Mouse (Mus musculus) forebrain, embryonic 10.5 days (tissue): ENCODE results near the gene Actr10. TPM values are rescaled to one million over a fixed set of nuclear protein-coding genes. Genes with fewer than 3 reads are reported as not detected.
A peak's percentile ranks its signal among the peaks of the same experiment; 100 is the strongest.

Experiments used
- DNase-seq: peaks from one replicate; pipeline ENCODE4 v3.0.0-alpha.2; 2017; ENCODE audit warnings: low spot score; ENCODE audit errors: extremely low spot score
- H3K27ac ChIP-seq: fragments of 300-500 bp; sonication (generic); 2 replicates; pipeline ENCODE4 v1.5.1; 2016; ENCODE audit warnings: mild to moderate bottlenecking
- H3K27me3 ChIP-seq: fragments of 300-500 bp; sonication (generic); 2 replicates; pipeline ENCODE4 v1.6.1; 2016; ENCODE audit warnings: mild to moderate bottlenecking; ENCODE audit not compliant: poor library complexity, severe bottlenecking
- H3K36me3 ChIP-seq: fragments of 300-500 bp; sonication (generic); replicated peaks from 2 replicates; pipeline ENCODE4 v1.6.1; 2016; ENCODE audit warnings: mild to moderate bottlenecking, moderate library complexity
- H3K4me1 ChIP-seq: fragments of 300-500 bp; sonication (generic); 2 replicates; pipeline ENCODE4 v1.6.1; 2016
- H3K4me3 ChIP-seq: fragments of 300-500 bp; sonication (generic); 2 replicates; pipeline ENCODE4 v1.5.1; 2016; ENCODE audit warnings: mild to moderate bottlenecking, moderate library complexity
- H3K9me3 ChIP-seq: fragments of 300-500 bp; sonication (generic); 2 replicates; pipeline ENCODE4 v1.6.1; 2016; ENCODE audit warnings: mild to moderate bottlenecking, moderate library complexity
- WGBS: fragments of 180-500 bp; shearing (Covaris S2); methylation state at CpG from one replicate; pipeline ENCODE4 v1.1.7; 2016; 5-methylcytosine and 5-hydroxymethylcytosine counted together
- polyA plus RNA-seq: library from polyadenylated mRNA; unstranded; fragments of >200 nt; fragmentation: Nextera tagmentation; extraction: Ambion mirVana; gene quantifications from 2 replicates; pipeline ENCODE4 v1.2.1, GENCODE M21; 2016

The Actr10 gene
- polyA plus RNA-seq, 1 experiment from 2014 or later = 217 TPM

DNA sequence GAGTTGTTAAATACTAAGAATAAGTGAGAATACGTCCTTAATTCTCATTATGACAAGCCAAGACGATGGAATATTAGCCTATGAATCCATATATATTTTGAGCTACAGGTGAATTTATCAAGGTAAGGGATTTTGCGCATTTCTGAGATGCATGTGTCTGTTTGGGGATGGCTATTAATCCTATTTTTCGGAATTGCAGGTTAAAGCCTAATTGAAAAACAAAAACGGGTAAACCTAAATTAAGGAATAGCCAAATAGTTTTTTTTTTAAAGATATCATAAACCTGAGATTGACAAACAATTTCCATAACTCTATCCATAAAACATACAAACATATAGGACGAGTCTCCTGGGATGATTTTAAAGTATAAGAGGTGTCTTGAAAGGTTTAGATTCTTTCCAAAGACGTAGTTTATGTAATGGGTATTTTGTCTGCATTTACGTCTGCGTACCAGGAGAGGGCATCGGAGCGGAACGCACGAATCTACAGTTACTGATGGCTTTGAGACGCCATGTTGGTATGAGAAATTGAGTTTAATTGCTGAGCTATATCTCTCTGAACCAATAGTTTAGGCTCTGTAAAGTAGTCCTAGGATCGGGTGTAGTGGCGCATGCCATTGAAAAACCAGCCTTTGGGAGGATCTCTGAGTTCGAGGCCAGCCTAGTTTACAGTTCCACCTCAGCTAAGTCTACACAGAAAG is 32.0 kb downstream of the Actr10 start:
- Histone ChIP-seq H3K9me3 (no peaks in the 10 kb centered on the region), H3K36me3 (no peaks in the 10 kb centered on the region), H3K27me3 (no peaks in the 10 kb centered on the region), H3K4me3 (peak overlapping the region; percentile 73), H3K27ac (peak overlapping the region; percentile 63), H3K4me1 (peaks cover 8% of the 10 kb centered on the region)
- peak; percentile 64 for DNase-seq
- WGBS = 4% methylated on average over 17 of the region's 17 CpGs

DNA sequence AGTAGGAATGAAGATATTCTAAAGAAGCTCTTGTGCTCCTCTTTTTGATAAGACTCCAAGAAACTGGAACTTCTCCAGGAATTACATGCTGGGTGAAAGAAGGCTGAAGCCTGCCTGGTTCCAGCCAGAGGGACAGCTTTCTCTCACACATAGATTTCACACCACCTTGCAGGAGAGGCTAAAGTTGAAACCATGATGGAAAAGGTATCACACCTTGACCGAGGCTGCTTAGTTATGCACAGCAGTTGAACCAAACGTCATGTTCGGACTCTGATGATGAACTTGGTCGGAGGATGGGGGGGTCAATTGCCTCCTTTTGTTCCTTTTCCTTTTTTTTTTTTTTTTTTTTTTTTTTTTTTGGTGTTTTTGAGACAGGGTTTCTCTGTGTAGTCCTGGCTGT is 36.2 kb downstream of the Actr10 start:
- peak overlapping the region; percentile 98; the same call in 1 of the 2 replicates for H3K27ac ChIP-seq
- no peak for DNase-seq
- 86% methylated on average over 4 of the region's 4 CpGs for WGBS

DNA sequence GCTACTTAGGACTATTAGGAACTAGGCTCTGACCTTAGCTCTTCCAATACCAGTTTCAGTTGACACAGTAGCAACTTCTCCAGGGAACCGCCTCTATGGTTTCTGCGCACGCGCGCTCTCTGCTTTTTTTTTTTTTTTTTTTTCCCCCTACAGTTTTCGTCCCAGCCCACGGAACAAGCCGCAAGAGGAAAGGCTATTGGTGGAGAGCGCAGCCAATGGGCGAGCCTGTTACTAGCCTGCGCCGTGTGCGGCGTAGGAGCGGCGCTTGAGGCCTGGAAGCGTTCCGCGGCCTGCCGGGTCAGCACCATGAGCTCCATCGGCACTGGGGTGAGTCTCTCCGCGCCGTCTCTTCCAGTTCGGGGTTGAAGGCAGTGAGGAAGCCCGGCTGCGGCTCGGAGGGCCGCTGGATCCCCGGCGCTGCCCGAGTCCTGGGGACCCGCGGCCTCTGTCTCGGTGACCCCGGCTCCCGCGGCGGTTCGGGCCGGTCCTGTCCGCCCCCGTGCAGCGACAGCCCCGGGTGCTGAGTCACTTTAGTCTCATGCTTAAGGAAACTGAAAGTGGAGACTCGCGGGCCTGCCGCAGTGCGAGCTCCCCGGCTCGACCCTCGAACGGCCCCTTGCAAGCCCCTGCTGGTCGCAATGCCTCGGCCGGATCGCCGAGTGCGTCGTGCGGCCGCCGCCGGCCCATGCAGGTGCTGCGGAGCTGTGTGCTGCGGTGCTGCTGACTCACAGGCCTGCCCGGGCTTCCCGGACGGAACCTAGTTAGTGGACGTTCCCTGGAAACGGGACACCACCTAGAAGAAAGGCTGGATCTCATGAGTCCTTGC is 37.0 kb downstream of the Actr10 start, which contains the start of gene Psma3:
Gene Psma3 (plus strand): TSS at position 181 of the 826 bp plus-strand sequence.
- WGBS = under 1% methylated on average over 71 of the region's 71 CpGs
- no peaks in the 10 kb centered on the region for H3K27me3 ChIP-seq
- H3K4me3 ChIP-seq = peak within 1 kb of the TSS; percentile 98
- peak; percentile 90 for DNase-seq
- H3K27ac ChIP-seq = peak within 1 kb of the TSS; percentile 98
- no peaks in the 10 kb centered on the region for H3K9me3 ChIP-seq
- peaks cover 13% of the 10 kb centered on the region for H3K4me1 ChIP-seq
- peaks cover 22% of the 10 kb centered on the region for H3K36me3 ChIP-seq

More for the DNA sequence above, 36.2 kb downstream of the Actr10 start:
- no peaks in the 10 kb centered on the region for H3K27me3 ChIP-seq
- peaks cover 13% of the 10 kb centered on the region for H3K4me1 ChIP-seq
- H3K36me3 ChIP-seq = peaks cover 14% of the 10 kb centered on the region
- H3K9me3 ChIP-seq = no peaks in the 10 kb centered on the region
- H3K4me3 ChIP-seq = peak overlapping the region; percentile 98

DNA sequence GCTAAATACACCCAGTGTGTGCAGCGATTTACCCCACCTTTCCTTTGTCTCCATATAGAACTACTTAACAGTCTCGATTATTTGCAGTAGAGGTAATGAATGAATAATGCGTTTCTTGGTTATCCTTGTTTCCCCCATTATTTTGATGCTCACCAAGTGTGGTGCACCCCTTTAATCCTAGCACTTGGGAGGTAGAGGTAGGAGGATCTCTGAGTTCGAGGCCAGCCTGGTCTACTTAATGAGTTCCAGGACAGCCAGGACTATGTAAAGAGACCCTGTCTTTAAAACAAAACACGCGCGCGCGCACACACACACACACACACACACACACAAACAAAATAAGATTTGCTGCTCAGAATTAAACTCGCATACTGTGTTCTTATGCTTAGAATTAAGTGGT is 37.7 kb downstream of the Actr10 start:
- H3K9me3 ChIP-seq = no peaks in the 10 kb centered on the region
- no peak for DNase-seq
- H3K27me3 ChIP-seq = no peaks in the 10 kb centered on the region
- 30% methylated on average over 10 of the region's 10 CpGs for WGBS
- H3K36me3 ChIP-seq = peaks cover 30% of the 10 kb centered on the region
- H3K4me3 ChIP-seq = peak overlapping the region; percentile 98
- peaks cover 13% of the 10 kb centered on the region for H3K4me1 ChIP-seq
- peak overlapping the region; percentile 98 for H3K27ac ChIP-seq

DNA sequence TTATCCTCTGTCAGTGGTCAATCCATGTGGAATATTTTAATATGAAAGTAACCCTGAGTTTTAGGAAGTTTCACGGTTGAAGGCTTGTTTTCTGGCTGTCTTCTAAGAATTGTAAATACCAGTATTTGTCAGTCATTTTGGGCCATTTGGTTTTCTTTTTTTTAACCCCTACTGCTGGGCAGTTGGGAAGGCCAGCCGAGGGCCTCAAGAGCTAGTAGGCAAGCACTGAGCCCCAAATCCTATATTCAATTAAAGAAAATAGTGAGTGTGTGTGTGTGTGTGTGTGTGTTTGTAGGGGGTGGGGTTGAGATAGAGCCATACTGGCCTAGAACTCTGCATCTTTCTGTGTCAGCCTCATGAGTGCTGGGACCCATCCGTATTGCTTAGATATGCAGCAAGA is 38.2 kb downstream of the Actr10 start:
- DNase-seq = no peak
- WGBS = 76% methylated on average over 3 of the region's 3 CpGs
- H3K27me3 ChIP-seq = no peaks in the 10 kb centered on the region
- H3K9me3 ChIP-seq = no peaks in the 10 kb centered on the region
- H3K4me3 ChIP-seq = peak overlapping the region; percentile 98
- peaks cover 13% of the 10 kb centered on the region for H3K4me1 ChIP-seq
- no peak overlapping the region for H3K27ac ChIP-seq
- H3K36me3 ChIP-seq = peaks cover 35% of the 10 kb centered on the region

DNA sequence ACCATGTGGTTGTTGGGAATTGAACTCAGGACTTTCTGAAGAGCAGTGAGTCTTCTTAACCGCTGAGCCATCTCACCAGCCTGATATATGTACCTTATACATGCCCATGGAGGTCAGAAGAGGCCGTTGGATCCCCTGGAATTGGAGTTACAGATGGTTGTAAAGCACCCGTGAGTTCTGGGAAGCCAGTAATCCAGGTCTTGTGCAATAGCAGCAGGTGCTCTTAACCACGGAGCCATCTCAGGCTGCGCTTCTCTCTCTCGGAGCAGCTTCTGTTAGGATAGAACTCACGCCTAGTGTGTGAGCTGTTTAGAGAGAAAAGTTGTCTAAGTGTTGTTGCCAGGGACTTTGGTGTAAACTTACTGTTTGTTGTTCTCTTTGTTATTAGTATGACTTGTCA is 40.7 kb downstream of the Actr10 start:
- Histone ChIP-seq H3K9me3 (no peaks in the 10 kb centered on the region), H3K36me3 (peaks cover 56% of the 10 kb centered on the region), H3K4me3 (no peak overlapping the region), H3K4me1 (peaks cover 13% of the 10 kb centered on the region), H3K27me3 (no peaks in the 10 kb centered on the region), H3K27ac (no peak overlapping the region)
- no peak for DNase-seq
- WGBS = 93% methylated on average over 7 of the region's 7 CpGs

DNA sequence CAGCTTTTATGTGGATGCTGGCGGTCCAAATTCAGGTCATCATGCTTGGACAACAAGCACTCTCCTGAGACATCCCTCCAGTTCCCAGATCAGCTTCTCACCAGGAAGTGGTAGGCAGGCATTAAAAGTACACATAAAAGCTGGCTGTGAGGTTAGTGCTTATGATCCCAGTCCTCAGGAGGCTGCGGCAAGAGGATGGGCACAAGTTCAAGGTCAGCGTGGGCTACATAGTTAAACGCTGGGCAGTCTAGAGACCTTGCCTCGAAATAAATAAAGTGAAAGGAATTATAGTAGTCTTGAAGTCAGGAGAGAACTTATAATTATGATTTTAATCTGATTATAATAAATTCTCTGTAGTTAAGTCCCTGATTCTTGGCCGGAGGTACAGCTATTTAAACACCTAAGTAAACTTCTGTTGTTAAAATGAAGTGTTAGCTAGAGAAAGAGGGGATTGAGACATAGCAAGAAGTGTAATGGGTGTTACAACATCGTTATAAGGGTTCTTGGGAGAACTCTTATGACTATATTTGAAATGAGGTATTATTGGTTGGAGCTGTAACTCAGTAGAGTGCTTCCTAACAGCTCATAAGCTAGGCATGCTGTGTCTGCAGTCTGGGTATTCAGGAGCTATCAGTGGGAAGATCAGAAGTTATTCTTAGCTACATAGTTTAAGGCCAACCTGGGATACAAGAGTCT is 47.3 kb downstream of the Actr10 start:
- 94% methylated on average over 7 of the region's 7 CpGs for WGBS
- no peaks in the 10 kb centered on the region for H3K4me1 ChIP-seq
- H3K9me3 ChIP-seq = no peaks in the 10 kb centered on the region
- no peaks in the 10 kb centered on the region for H3K27me3 ChIP-seq
- no peak overlapping the region for H3K4me3 ChIP-seq
- no peak overlapping the region for H3K27ac ChIP-seq
- H3K36me3 ChIP-seq = peaks cover 97% of the 10 kb centered on the region
- DNase-seq = no peak

DNA sequence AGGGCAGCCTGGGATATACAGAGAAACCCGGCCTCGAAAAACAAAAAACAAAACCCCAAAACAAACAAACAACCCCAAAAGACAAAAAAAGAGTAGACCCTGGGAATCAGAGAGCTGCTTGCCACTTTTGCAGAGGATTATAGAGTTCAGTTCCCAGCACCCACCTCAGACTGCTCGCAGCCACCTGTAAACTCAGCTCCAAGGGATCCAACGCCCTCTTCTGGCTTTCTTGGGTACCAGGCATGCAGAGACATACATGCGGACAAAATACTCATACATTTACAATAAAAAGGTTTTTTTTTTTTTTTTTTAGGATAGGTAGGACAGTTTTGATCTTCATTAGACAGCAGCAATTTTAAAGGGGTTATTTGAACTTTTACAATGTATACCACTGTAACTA is 59.6 kb downstream of the Actr10 start:
- peaks cover 83% of the 10 kb centered on the region for H3K36me3 ChIP-seq
- no peak overlapping the region for H3K4me3 ChIP-seq
- H3K9me3 ChIP-seq = no peaks in the 10 kb centered on the region
- DNase-seq = no peak
- WGBS = 90% methylated on average over 5 of the region's 5 CpGs
- no peaks in the 10 kb centered on the region for H3K27me3 ChIP-seq
- H3K4me1 ChIP-seq = no peaks in the 10 kb centered on the region
- no peak overlapping the region for H3K27ac ChIP-seq

DNA sequence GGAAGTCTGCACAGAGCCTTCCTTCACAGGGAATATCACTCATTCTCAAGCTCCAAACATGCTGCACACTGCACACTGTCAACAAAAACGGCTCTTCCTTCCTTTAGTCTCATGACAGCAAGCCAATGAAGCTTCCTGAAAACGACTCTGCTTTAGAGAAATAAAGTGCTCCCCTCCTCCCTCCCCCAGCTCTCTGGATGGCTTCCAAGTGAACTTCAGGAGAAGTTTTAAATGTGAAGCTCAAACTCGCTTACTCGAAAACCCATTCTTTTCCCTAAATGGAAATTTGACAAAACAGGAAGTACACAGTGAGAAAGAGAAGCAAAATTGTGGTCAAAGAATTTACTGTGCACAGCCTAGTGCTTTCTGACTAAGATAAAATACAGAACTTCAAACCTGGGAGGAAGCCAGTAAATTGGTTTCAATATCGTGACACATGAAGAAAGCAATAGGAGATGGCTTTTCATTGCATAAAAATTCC is 61.8 kb downstream of the Actr10 start:
- Histone ChIP-seq H3K4me1 (no peaks in the 10 kb centered on the region), H3K9me3 (no peaks in the 10 kb centered on the region), H3K27me3 (no peaks in the 10 kb centered on the region), H3K4me3 (no peak overlapping the region), H3K27ac (no peak overlapping the region), H3K36me3 (peaks cover 78% of the 10 kb centered on the region)
- 80% methylated on average over 5 of the region's 5 CpGs for WGBS
- no peak for DNase-seq

DNA sequence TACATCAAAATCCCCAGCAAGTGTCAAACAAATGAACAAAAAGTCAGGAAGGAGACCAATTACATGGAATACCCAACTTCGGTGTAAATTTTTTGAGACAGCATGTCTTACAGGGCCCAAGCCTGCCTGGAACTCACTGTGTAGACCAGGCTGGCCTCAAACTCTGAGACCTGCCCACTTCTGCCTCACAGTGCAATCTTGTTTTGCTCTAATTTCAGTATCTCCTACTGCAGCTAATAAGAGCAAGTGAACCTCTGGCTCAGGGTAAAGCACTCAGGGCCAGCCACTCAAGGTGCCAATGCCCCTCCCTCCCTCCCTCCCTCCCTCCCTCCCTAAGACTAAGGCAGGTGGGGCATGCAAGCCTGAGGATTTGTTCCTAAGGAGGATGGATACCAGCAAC is 62.7 kb downstream of the Actr10 start:
- H3K27ac ChIP-seq = no peak overlapping the region
- H3K27me3 ChIP-seq = no peaks in the 10 kb centered on the region
- DNase-seq = no peak
- peaks cover 78% of the 10 kb centered on the region for H3K36me3 ChIP-seq
- H3K4me1 ChIP-seq = no peaks in the 10 kb centered on the region
- H3K9me3 ChIP-seq = no peaks in the 10 kb centered on the region
- WGBS = 96% methylated on average over 1 of the region's 1 CpGs
- H3K4me3 ChIP-seq = no peak overlapping the region

DNA sequence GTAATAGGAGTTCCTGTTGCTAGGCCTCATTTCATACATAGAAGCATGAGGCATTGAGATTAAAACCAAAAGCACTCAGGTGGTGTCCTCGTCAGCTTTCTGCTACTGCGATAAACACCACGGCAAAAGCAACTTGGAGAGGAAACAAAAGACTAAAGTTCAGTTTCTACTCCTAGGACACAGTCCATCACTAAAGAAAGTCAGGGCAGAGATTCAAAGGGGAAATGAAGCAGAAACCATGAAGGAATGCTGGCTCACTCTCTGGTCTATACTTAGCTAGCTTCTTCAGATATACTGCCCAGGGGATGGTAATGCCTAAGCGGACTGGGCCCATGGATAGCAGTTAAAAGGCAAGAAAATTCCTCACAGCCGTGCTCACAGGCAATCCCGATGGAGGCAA is 63.8 kb downstream of the Actr10 start:
- no peak overlapping the region for H3K27ac ChIP-seq
- no peak for DNase-seq
- H3K4me1 ChIP-seq = no peaks in the 10 kb centered on the region
- WGBS = 87% methylated on average over 6 of the region's 6 CpGs
- no peak overlapping the region for H3K4me3 ChIP-seq
- peaks cover 78% of the 10 kb centered on the region for H3K36me3 ChIP-seq
- no peaks in the 10 kb centered on the region for H3K27me3 ChIP-seq
- H3K9me3 ChIP-seq = no peaks in the 10 kb centered on the region

DNA sequence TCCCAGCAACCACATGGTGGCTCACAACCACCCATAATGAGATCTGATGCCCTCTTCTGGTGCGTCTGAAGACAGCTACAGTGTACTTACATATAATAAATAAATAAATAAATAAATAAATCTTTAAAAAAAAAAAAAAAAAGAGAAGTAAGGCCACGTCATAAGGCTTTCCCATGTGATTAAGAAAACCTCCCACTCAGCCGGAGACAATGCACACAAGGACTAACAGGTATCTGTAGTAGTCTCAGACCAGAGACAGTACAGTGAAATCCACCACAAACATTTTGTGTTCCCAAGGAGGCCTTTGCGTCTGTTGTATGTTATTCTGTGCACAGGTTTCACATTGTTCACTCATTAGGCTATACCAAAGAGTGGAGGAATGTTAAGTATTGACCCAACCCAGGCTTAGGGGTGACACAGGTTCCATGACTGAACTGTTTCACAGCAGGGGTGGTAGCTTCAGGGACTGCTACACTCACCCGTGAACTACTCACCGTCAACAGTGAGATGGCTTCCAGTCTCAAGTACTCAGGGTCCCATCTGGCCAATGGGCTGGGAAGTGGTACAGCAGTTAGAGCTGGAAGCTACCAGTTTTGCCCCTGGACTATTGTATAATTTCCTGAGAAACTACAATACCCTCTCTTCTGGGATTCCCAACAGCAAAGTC is 66.2 kb downstream of the Actr10 start:
- WGBS = 92% methylated on average over 5 of the region's 6 CpGs
- Histone ChIP-seq H3K4me1 (no peaks in the 10 kb centered on the region), H3K9me3 (no peaks in the 10 kb centered on the region), H3K27me3 (no peaks in the 10 kb centered on the region), H3K36me3 (peaks cover 78% of the 10 kb centered on the region), H3K27ac (no peak overlapping the region), H3K4me3 (no peak overlapping the region)
- no peak for DNase-seq
